Mouse (Mus musculus): ENCODE data around the gene Ubap1.

Ubap1 gene

DNA sequence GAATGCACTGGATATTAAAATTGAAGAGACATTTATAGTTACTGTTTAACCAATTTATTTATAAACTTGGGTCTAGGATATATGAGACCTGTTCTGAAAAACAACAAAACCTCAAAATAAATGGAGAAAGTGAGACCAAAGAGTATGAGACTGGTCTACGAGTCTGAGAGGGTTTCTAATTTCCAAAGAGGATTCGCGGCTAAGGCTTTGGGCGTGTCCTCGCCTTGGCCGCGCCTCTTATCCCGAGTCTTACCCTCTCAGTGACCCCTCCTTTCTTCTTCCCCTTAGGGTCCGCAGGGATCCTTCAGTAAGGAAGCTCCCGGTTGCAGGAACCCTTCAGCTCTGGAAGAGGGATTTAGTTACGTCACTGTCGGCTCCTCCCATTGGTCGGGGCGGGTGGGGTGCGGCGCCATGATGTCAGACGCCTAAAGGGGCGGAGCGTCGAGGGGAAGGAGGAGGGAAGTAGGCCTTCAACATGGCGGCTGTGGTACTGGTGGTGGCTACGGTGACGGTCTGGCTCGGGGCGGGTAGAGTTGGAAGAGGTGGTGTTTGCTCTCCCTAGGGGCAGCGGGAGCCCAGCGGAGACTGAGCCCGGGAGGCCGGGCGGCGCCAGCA is at the start of gene Ubap1:
Gene Ubap1 (plus strand): TSS at position 413 of the 615 bp plus-strand sequence.
- peak; percentile 93 to 96 for DNase-seq (ENCODE audit: low spot score in 2 of 2)

DNA sequence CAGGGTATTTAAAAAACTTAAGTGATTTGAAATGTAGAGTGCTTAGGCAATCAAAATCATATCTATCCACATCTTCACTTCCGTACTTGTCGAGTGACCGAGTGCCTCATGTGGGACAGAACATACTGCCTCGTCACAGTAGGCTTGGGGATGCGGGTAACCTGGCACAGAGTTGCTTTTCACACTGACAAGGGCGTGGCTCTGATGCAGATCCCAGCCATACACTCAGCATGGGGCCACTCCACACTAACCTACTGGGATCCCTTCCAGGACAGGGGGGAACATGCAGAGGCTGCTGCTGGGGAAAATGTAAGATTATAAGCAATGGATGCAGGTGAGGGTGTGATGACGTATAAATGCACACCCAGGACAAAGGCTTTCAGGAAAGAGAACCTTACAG is 45.1 kb upstream of the Ubap1 start:
- DNase-seq (ENCODE audit: low spot score in 2 of 2) = no peak

GRCm38 (mm10) chr4:41304302-41304701 is 44.5 kb upstream of the Ubap1 start:
- DNase-seq (ENCODE audit: low spot score in 2 of 2) = peak in 1 of 2 experiments; percentile 41

DNA sequence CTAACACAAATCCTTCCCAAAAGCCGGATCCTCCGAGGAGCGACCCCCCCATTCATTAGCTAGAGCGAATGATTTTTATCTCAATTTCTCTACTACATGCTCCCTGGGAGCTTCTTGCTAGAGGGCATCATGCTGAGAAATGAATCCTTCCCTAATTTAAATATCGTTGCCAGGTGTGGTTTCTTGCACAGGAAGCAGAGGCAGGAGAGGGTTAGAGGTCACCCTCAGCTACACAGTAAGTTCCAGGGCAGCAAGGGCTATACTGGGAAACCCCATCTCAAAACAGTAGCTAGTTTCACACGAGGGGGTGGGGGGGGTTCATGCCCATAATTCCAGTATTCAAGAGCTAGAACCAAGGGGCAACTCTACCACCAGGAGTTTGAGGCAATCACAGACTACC is 41.4 kb upstream of the Ubap1 start:
- DNase-seq (ENCODE audit: low spot score in 2 of 2) = no peak

GRCm38 (mm10) chr4:41310567-41311563 is 37.9 kb upstream of the Ubap1 start:
- DNase-seq (ENCODE audit: low spot score in 2 of 2) = no peak

- no peak for DNase-seq (ENCODE audit: low spot score in 2 of 2)
Observed at GRCm38 (mm10) chr4:41313722-41314121, 35.1 kb upstream of the Ubap1 start.

DNA sequence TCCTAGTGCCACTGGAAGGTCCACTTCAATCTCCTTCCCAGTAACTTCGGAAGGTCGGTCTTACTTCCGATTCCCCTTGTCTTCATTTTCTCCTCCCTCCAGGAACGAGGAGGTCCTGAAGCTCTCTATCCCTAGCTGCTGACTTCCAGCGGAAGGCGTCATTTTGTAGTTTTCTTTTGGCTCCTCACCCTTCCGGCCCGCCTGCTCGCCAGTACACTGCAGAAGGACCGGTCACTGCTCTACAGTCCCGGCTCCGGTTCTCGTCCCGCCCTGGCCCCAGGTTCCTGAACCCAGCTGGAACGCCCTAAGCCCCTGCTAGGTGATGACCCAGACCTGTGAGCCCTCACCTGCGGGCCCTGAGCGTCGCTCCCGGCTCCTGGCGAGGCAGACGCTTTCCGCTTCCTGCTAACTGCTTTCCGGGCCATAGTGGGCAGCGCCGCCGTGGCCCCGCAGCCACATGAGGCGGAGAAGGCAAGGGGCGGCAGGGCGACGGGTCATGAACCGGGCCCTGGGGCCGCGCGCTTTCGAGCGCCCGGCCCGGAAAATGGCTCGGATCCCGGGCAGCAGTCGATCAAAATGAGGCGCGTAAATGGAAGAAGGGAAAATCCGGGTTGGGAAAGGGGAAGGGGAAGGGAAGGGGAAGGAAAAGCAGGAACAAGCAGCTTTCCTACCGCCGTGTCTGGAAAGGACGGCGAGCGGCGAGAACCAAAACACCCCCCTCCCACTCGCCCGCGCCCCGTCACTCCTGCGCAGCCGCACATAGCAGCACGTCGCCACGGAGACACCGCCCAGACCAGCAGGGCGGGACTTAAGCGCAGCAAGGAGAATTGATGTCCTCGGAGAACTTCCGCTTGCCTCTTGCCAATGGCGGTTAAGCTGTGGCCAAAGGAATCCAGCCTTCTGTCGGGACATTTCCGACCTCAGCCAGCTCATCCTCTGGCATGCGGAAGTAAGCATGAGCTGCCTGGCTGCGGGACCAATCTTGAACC is 34.4 kb upstream of the Ubap1 start, which contains the start of gene Dcaf12:
Gene Dcaf12 (minus strand): TSS at position 749 of the 989 bp plus-strand sequence.
- peak; percentile 95 to 96 for DNase-seq (ENCODE audit: low spot score in 2 of 2)

GRCm38 (mm10) chr4:41315173-41315572 is 33.6 kb upstream of the Ubap1 start:
- DNase-seq (ENCODE audit: low spot score in 2 of 2) = no peak

DNA sequence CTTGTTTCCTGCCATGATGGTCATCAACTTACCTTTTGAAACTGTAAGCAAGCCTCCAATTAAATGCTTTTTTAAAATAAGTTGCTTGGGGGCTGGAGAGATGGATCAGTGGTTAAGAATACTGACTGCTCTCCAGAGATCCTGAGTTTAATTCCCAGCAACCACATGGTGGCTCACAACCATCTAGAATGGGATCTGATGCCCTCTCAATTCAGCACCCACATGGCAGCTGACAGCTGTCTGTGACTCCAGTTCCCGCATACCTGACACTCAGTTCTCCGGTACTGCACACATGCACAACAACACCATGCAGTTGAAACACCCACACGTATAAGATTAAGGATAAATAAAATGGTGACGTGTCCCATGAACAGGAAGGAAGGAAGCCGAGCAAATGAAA is 30.5 kb upstream of the Ubap1 start:
- no peak for DNase-seq (ENCODE audit: low spot score in 2 of 2)

GRCm38 (mm10) chr4:41320971-41321370 is 27.8 kb upstream of the Ubap1 start:
- DNase-seq (ENCODE audit: low spot score in 2 of 2) = no peak

- DNase-seq (ENCODE audit: low spot score in 2 of 2) = no peak
Observed at GRCm38 (mm10) chr4:41326876-41327275, 21.9 kb upstream of the Ubap1 start.

- no peak for DNase-seq (ENCODE audit: low spot score in 2 of 2)
Observed at GRCm38 (mm10) chr4:41329481-41329880, 19.3 kb upstream of the Ubap1 start.

- no peak for DNase-seq (ENCODE audit: low spot score in 2 of 2)
Observed at GRCm38 (mm10) chr4:41331085-41331484, 17.7 kb upstream of the Ubap1 start.

GRCm38 (mm10) chr4:41331698-41332421 is 16.9 kb upstream of the Ubap1 start:
- no peak for DNase-seq (ENCODE audit: low spot score in 2 of 2)

DNA sequence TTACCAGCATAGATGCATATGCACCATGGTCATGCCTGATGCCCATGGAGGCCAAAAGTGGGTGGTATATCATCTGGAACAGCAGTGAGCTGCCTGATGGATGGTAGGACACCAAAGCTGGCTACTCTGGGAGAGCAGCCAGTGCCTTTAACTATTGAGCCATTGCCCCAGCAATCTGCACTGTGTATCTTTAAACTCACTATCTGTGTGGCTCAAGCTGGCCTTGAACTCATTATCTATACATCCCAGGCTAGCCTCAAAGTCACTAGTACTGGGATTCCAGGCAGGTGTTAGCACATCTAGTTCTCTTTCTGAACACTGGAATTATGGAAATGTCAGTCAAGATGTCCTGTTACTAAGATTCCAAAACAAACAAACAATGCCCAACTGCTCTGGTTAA is 12.2 kb upstream of the Ubap1 start:
- no peak for DNase-seq (ENCODE audit: low spot score in 2 of 2)

DNA sequence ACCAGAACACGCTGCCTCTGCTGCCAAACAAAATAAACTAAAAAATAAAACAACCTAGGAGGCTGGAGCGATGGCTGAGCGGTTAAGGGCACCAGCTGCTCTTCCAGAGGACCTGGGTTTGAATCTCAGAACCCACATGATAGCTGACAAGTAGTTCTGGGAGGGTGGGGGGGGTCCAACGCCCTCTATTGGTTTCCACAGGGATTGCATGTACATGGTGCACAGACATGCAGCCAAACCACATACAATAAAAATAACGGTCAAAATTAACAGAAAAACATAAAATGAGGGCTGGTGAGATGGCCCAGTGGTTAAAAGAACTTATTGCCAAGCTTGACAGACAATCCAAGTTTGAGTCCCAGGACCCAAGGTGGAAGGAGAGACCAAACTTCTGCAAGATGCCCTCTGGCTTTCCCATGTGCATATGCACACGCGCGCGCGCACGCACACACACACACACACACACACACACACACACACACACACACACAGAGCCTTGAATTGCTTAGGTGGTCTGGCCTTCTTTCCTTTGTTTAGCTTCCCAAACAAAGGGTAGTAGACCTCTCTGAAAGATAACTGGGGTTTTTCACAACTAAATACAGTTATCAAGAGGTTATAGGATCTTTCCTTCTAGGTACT is 7.8 kb upstream of the Ubap1 start:
- DNase-seq (ENCODE audit: low spot score in 2 of 2) = no peak

- DNase-seq (ENCODE audit: low spot score in 2 of 2) = peak in 1 of 2 experiments; percentile 7
Observed at GRCm38 (mm10) chr4:41346011-41346410, 2.8 kb upstream of the Ubap1 start.

DNA sequence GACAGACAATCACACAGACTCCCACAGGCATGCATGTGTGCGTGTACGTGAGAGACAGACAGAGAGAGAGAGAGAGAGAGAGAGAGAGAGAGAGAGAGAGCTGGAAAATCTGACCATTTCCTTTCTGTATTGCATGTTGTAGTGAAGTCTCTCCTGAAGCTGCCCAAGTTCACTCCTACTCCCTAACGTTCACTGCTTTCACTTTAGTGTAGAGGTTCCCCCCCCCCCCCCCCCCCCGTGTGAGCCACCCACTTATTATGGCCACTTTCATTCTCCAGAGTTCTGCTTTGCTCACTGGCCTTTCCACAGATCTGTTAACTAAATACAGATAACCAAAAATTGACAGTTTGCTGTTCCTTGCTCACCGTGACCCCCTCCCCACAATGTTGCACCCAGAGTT is 957 bp upstream of the Ubap1 start:
- peak; percentile 5 to 15 for DNase-seq (ENCODE audit: low spot score in 2 of 2)

- no peak for DNase-seq (ENCODE audit: low spot score in 2 of 2)
Observed at GRCm38 (mm10) chr4:41349199-41349591, 399 bp downstream of the Ubap1 start.

- DNase-seq (ENCODE audit: low spot score in 2 of 2) = no peak
Observed at GRCm38 (mm10) chr4:41352758-41353157, 4.0 kb downstream of the Ubap1 start.

Measured in heart, adult 9 months (tissue).